Mouse (Mus musculus): Measurements from ENCODE around the gene Rpusd1. TPM values are rescaled to one million over a fixed set of nuclear protein-coding genes. Genes with fewer than 3 reads are reported as not detected.

The Rpusd1 gene
- total RNA-seq, 2 experiments from 2014 or later: 3.5 to 4.2 TPM

Small RNAs within 50 kb of the gene (microRNA-seq; reads per million reads assigned to microRNA genes)
- not detected for gene Gm25083
- gene Mir6966: not detected

Other genes starting within 250 kb of the Rpusd1 start
- not detected for gene Sstr5, start 230.4 kb upstream of the Rpusd1 start, total RNA-seq (2021)
- under 1 TPM; 0.37 to 0.59 TPM for gene Sox8, start 157.0 kb upstream of the Rpusd1 start, total RNA-seq (2021)
- 10 to 100 TPM; 11.3 to 12.6 TPM for gene Lmf1, start 148.6 kb upstream of the Rpusd1 start, total RNA-seq (2021)
- gene Gng13, start 10.5 kb upstream of the Rpusd1 start, total RNA-seq (2021): not detected
- gene Chtf18, start 251 bp upstream of the Rpusd1 start, total RNA-seq (2021): 1 to 10 TPM in 1 of 2 experiments, under 1 TPM in 1; 0.47 to 1.1 TPM
- gene Mslnl, start 8.4 kb downstream of the Rpusd1 start, total RNA-seq (2021): not detected
- gene Msln, start 26.7 kb downstream of the Rpusd1 start, total RNA-seq (2021): under 1 TPM; 0.26 to 0.46 TPM
- gene Narfl, start 46.1 kb downstream of the Rpusd1 start, total RNA-seq (2021): 10 to 100 TPM; 27.3 to 29.2 TPM
- 10 to 100 TPM; 10.6 to 10.7 TPM for gene Haghl, start 58.0 kb downstream of the Rpusd1 start, total RNA-seq (2021)
- not detected for gene Ccdc78, start 58.9 kb downstream of the Rpusd1 start, total RNA-seq (2021)
- gene Fam173a, start 65.2 kb downstream of the Rpusd1 start, total RNA-seq (2021): 10 to 100 TPM; 42.2 to 46.8 TPM
- not detected for gene AC134908.4, start 68.0 kb downstream of the Rpusd1 start, total RNA-seq (2021)
- 10 to 100 TPM; 40.1 to 48.4 TPM for gene Metrn, start 69.5 kb downstream of the Rpusd1 start, total RNA-seq (2021)
- under 1 TPM; 0.62 to 0.91 TPM for gene Fbxl16, start 81.4 kb downstream of the Rpusd1 start, total RNA-seq (2021)
- gene Wdr24, start 96.0 kb downstream of the Rpusd1 start, total RNA-seq (2021): 1 to 10 TPM; 9.6 to 9.8 TPM
- gene Jmjd8, start 101.2 kb downstream of the Rpusd1 start, total RNA-seq (2021): 10 to 100 TPM; 12.6 to 14.2 TPM
- gene Stub1, start 105.7 kb downstream of the Rpusd1 start, total RNA-seq (2021): 10 to 100 TPM; 88.4 to 92.9 TPM
- 10 to 100 TPM; 10.7 to 14.7 TPM for gene Rhbdl1, start 109.6 kb downstream of the Rpusd1 start, total RNA-seq (2021)
- gene Gm20683, start 114.1 kb downstream of the Rpusd1 start, total RNA-seq (2021): 10 to 100 TPM; 10.0 to 11.8 TPM
- gene Rhot2, start 117.2 kb downstream of the Rpusd1 start, total RNA-seq (2021): 10 to 100 TPM; 72.4 to 72.9 TPM
- gene Wdr90, start 133.8 kb downstream of the Rpusd1 start, total RNA-seq (2021): under 1 TPM; 0.55 to 0.64 TPM
- 100 to 1,000 TPM in 1 of 2 experiments, 10 to 100 TPM in 1; 84.2 to 102 TPM for gene Mcrip2, start 141.1 kb downstream of the Rpusd1 start, total RNA-seq (2021)
- 10 to 100 TPM; 25.4 to 33.4 TPM for gene Mettl26, start 147.4 kb downstream of the Rpusd1 start, total RNA-seq (2021)
- gene Wfikkn1, start 153.2 kb downstream of the Rpusd1 start, total RNA-seq (2021): under 1 TPM; 0.43 to 0.62 TPM
- gene Rab40c, start 192.1 kb downstream of the Rpusd1 start, total RNA-seq (2021): 10 to 100 TPM in 1 of 2 experiments, 1 to 10 TPM in 1; 7.6 to 11.1 TPM
- 10 to 100 TPM; 19.9 to 22.2 TPM for gene Pigq, start 217.3 kb downstream of the Rpusd1 start, total RNA-seq (2021)
- not detected for gene Nhlrc4, start 217.3 kb downstream of the Rpusd1 start, total RNA-seq (2021)
- not detected for gene A930017K11Rik, start 224.9 kb downstream of the Rpusd1 start, total RNA-seq (2021)

Measured in gastrocnemius, adult 18-20 months (tissue).